Comparison of ENCODE assay signal across 8 mouse cellular contexts in genomic region chr16:34967120-34967800, GRCm38 (mm10). TPM values are rescaled to one million over a fixed set of nuclear protein-coding genes. Genes with fewer than 3 reads are reported as not detected.
DNase-seq lines count a peak whose midpoint lies in the region; ATAC-seq and TF ChIP-seq lines count a peak whose summit lies in the region.

No protein-coding gene starts in this region.

- ATAC-seq in embryonic facial prominence, embryonic 13.5 days (ENCODE audit: insufficient number of reproducible peaks, insufficient read depth, low FRiP score, low TSS enrichment, low read depth), result peak; percentile 80
- ATAC-seq in midbrain, embryonic 14.5 days (ENCODE audit: low FRiP score, low TSS enrichment), result peak; percentile 85; the same call in 1 of the 2 replicates

- H3K4me1 ChIP-seq in thymus, adult 2 months (replicated peaks; ENCODE audit: control insufficient read depth, insufficient read depth, low read length), result no peaks in the 10 kb centered on the region; the same call in 1 of the 2 replicates
- H3K4me1 ChIP-seq in embryonic facial prominence, embryonic 13.5 days, result peaks cover 22% of the 10 kb centered on the region
- H3K4me1 ChIP-seq in limb, embryonic 10.5 days, result peaks cover 28% of the 10 kb centered on the region
- no peaks in the 10 kb centered on the region for H3K4me1 ChIP-seq in midbrain, embryonic 14.5 days (ENCODE audit: control insufficient read depth, insufficient read depth, low read length)

- no peak overlapping the region for H3K4me2 ChIP-seq in embryonic facial prominence, embryonic 13.5 days
- no peak overlapping the region for H3K4me2 ChIP-seq in midbrain, embryonic 14.5 days (ENCODE audit: low read length)

- H3K4me3 ChIP-seq in thymus, adult 2 months (ENCODE audit: control insufficient read depth, insufficient read depth, low read length), result no peak overlapping the region
- H3K4me3 ChIP-seq in embryonic facial prominence, embryonic 13.5 days, result no peak overlapping the region
- H3K4me3 ChIP-seq in limb, embryonic 10.5 days, result no peak overlapping the region
- no peak overlapping the region for H3K4me3 ChIP-seq in midbrain, embryonic 14.5 days (replicated peaks; ENCODE audit: low read depth, low read length)

- WGBS in thymus, adult 2 months, result 79% methylated on average over 10 of the region's 10 CpGs
- WGBS in embryonic facial prominence, embryonic 13.5 days, result 49% methylated on average over 10 of the region's 10 CpGs
- 61% methylated on average over 10 of the region's 10 CpGs for WGBS in limb, embryonic 10.5 days
- WGBS in midbrain, embryonic 14.5 days, result 59% methylated on average over 10 of the region's 10 CpGs

- no peaks in the 10 kb centered on the region for H3K9me3 ChIP-seq in embryonic facial prominence, embryonic 13.5 days
- H3K9me3 ChIP-seq in limb, embryonic 10.5 days (replicated peaks), result no peaks in the 10 kb centered on the region
- H3K9me3 ChIP-seq in midbrain, embryonic 14.5 days (ENCODE audit: control insufficient read depth, low read length), result no peaks in the 10 kb centered on the region

- TF ChIP-seq CTCF in thymus, adult 2 months (IDR thresholded peaks at IDR 0.05; ENCODE audit: borderline replicate concordance, control insufficient read depth, extremely low read depth, insufficient read depth, low read length, poor library complexity), result no peak

- H3K9ac ChIP-seq in embryonic facial prominence, embryonic 13.5 days, result peak overlapping the region; percentile 32; the same call in 1 of the 2 replicates
- no peak overlapping the region for H3K9ac ChIP-seq in midbrain, embryonic 14.5 days (replicated peaks; ENCODE audit: low read length)

- no peaks in the 10 kb centered on the region for H3K27me3 ChIP-seq in thymus, adult 2 months (ENCODE audit: control insufficient read depth, insufficient read depth, low read length)
- no peaks in the 10 kb centered on the region for H3K27me3 ChIP-seq in embryonic facial prominence, embryonic 13.5 days
- no peaks in the 10 kb centered on the region for H3K27me3 ChIP-seq in limb, embryonic 10.5 days (ENCODE audit: low read depth, poor library complexity, severe bottlenecking)
- no peaks in the 10 kb centered on the region for H3K27me3 ChIP-seq in midbrain, embryonic 14.5 days (ENCODE audit: control insufficient read depth, insufficient read depth, low read length)

- no peaks in the 10 kb centered on the region for H3K36me3 ChIP-seq in thymus, adult 2 months (ENCODE audit: control insufficient read depth, insufficient read depth, low read length)
- H3K36me3 ChIP-seq in embryonic facial prominence, embryonic 13.5 days, result no peaks in the 10 kb centered on the region
- no peaks in the 10 kb centered on the region for H3K36me3 ChIP-seq in limb, embryonic 10.5 days
- H3K36me3 ChIP-seq in midbrain, embryonic 14.5 days (ENCODE audit: control insufficient read depth, insufficient read depth, low read length), result no peaks in the 10 kb centered on the region

- no peak for TF ChIP-seq POLR2A in thymus, adult 2 months (IDR thresholded peaks at IDR 0.05; ENCODE audit: control insufficient read depth, extremely low read depth, insufficient read depth, low read length, poor library complexity)

- no peak overlapping the region for H3K27ac ChIP-seq in thymus, adult 2 months (ENCODE audit: control insufficient read depth, insufficient read depth, low read length)
- H3K27ac ChIP-seq in embryonic facial prominence, embryonic 13.5 days, result no peak overlapping the region
- H3K27ac ChIP-seq in limb, embryonic 10.5 days, result 0 out of 2 replicates have a peak overlapping the region, but pooled peaks have one; percentile 46
- no peak overlapping the region for H3K27ac ChIP-seq in midbrain, embryonic 14.5 days (replicated peaks; ENCODE audit: low read depth, low read length)

- peak; percentile 17 for DNase-seq in thymus, postnatal 4 days
- no peak for DNase-seq in thymus, adult 2 months
- peak; percentile 90 for DNase-seq in heart, adult 8-10 months (ENCODE audit: low spot score)
- DNase-seq in kidney, adult 8-10 months, result peak; percentile 63 to 78
- DNase-seq in limb, embryonic 10.5 days (ENCODE audit: low spot score), result peak; percentile 71
- peak; percentile 91 for DNase-seq in midbrain, embryonic 14.5 days
- peak; percentile 82 for DNase-seq in testis, postnatal 10 days (ENCODE audit: low spot score)

RNA-seq across cellular contexts. Expression of gene Hacd2, which starts 55.0 kb away (rescaled TPM):
- polyA plus RNA-seq in thymus, adult 2 months (2012; rRNA removed), result 14.1 and 15.4 TPM in 2 replicates
- 87.5 and 87.8 TPM in 2 replicates for polyA plus RNA-seq in embryonic facial prominence, embryonic 13.5 days (2015; fragmentation: Nextera tagmentation; extraction: Ambion mirVana)
- total RNA-seq in heart, adult 8-10 months (2022), result 1 to 10 TPM; 5.2 to 9.7 (median 8.3) TPM
- polyA plus RNA-seq in limb, embryonic 10.5 days (2016; fragmentation: Nextera tagmentation; extraction: Ambion mirVana), result 67.0 and 73.4 TPM in 2 replicates
- 25.9 and 26.2 TPM in 2 replicates for polyA plus RNA-seq in midbrain, embryonic 14.5 days (2014; fragmentation: Nextera tagmentation; extraction: Ambion mirVana)
